Mouse (Mus musculus) embryonic fibroblast, embryonic 13.5 days (primary cell): ENCODE measurements around the gene Cdc42ep2.

Experiments
- CTCF ChIP-seq: IDR thresholded peaks from 2 replicates; pipeline ENCODE4 v1.5.1; 2011; ENCODE audit warnings: mild to moderate bottlenecking, control low read depth, low read length, moderate library complexity, borderline replicate concordance; ENCODE audit not compliant: insufficient read depth
- POLR2A ChIP-seq: IDR thresholded peaks from 2 replicates; pipeline ENCODE4 v1.6.1; 2011; ENCODE audit warnings: low read depth, mild to moderate bottlenecking, control low read depth, low read length, moderate library complexity

GRCm38 (mm10) chr19:5912103-5913006 is 12.3 kb downstream of the Cdc42ep2 start:
- TF ChIP-seq CTCF (no peak), POLR2A (peak; percentile 96)
